Mouse (Mus musculus): ENCODE measurements at regions not wholly inside any gene's neighbourhood (a gene's known extent, or its start where the extent isn't known, plus 50 kb on each side); places are given as distances from the start of the nearest gene placed in this dataset.

GRCm38 (mm10) chr7:88959332-88960124, 444.5 kb downstream of the Tmem135 start:
- TF ChIP-seq CTCF (IDR thresholded peaks at IDR 0.05; ENCODE audit: low read depth) (no peak), EP300 (optimal IDR thresholded peaks at IDR 0.05) (no peak)

Measured in stomach, postnatal 0 days (tissue).